Mouse (Mus musculus) neural tube, embryonic 15.5 days (tissue): Measurements from ENCODE around the gene Tecpr2. TPM values are rescaled to one million over a fixed set of nuclear protein-coding genes. Genes with fewer than 3 reads are reported as not detected.

Experiments used
- ATAC-seq: fragments of 200-750 bp; cut with Nextera tagmentation; 2 replicates; pipeline ENCODE4 v1.8.0; 2017; ENCODE audit warnings: mild to moderate bottlenecking, moderate TSS enrichment, moderate library complexity; ENCODE audit not compliant: low FRiP score
- H3K27ac ChIP-seq: fragments of 300-500 bp; sonication (generic); replicated peaks from 2 replicates; pipeline ENCODE4 v1.5.1; 2015; ENCODE audit warnings: mild to moderate bottlenecking, inconsistent platforms
- H3K27me3 ChIP-seq: fragments of 300-500 bp; sonication (generic); replicated peaks from 2 replicates; pipeline ENCODE4 v1.6.1; 2015; ENCODE audit warnings: inconsistent platforms
- H3K36me3 ChIP-seq: fragments of 300-500 bp; sonication (generic); 2 replicates; pipeline ENCODE4 v1.6.1; 2015; ENCODE audit warnings: inconsistent platforms
- H3K4me1 ChIP-seq: fragments of 300-500 bp; sonication (generic); 2 replicates; pipeline ENCODE4 v1.6.1; 2015; ENCODE audit warnings: inconsistent platforms
- H3K4me2 ChIP-seq: fragments of 300-500 bp; sonication (generic); 2 replicates; pipeline ENCODE4 v1.6.1; 2015; ENCODE audit warnings: inconsistent platforms, mild to moderate bottlenecking, moderate library complexity
- H3K4me3 ChIP-seq: fragments of 300-500 bp; sonication (generic); replicated peaks from 2 replicates; pipeline ENCODE4 v1.5.1; 2015; ENCODE audit warnings: mild to moderate bottlenecking, inconsistent platforms
- H3K9ac ChIP-seq: fragments of 300-500 bp; sonication (generic); replicated peaks from 2 replicates; pipeline ENCODE4 v1.6.1; 2015; ENCODE audit warnings: mild to moderate bottlenecking, inconsistent platforms
- H3K9me3 ChIP-seq: fragments of 300-500 bp; sonication (generic); replicated peaks from 2 replicates; pipeline ENCODE4 v1.6.1; 2016; ENCODE audit warnings: inconsistent platforms
- WGBS: fragments of 180-500 bp; shearing (Covaris S2); methylation state at CpG from one replicate; pipeline ENCODE4 v1.1.7; 2015; ENCODE audit warnings: mixed read lengths; 5-methylcytosine and 5-hydroxymethylcytosine counted together
- polyA plus RNA-seq: library from polyadenylated mRNA; unstranded; fragments of >200 nt; fragmentation: Nextera tagmentation; extraction: Ambion mirVana; gene quantifications from 2 replicates; pipeline ENCODE4 v1.2.1, GENCODE M21; 2015

Gene Tecpr2
- polyA plus RNA-seq, 1 experiment from 2014 or later = 6.2 TPM

GRCm38 (mm10) chr12:111019086-111019485 is 130.0 kb downstream of the Tecpr2 start:
- H3K27me3 ChIP-seq = no peaks in the 10 kb centered on the region
- H3K4me1 ChIP-seq = no peaks in the 10 kb centered on the region
- H3K9ac ChIP-seq = no peak overlapping the region
- H3K4me2 ChIP-seq = no peak overlapping the region
- no peaks in the 10 kb centered on the region for H3K36me3 ChIP-seq
- no peak for ATAC-seq
- H3K4me3 ChIP-seq = no peak overlapping the region
- H3K27ac ChIP-seq = no peak overlapping the region
- 99% methylated on average over 2 of the region's 2 CpGs for WGBS
- no peaks in the 10 kb centered on the region for H3K9me3 ChIP-seq

GRCm38 (mm10) chr12:111021138-111021537 is 132.1 kb downstream of the Tecpr2 start:
- Histone ChIP-seq H3K27ac (no peak overlapping the region), H3K4me2 (no peak overlapping the region), H3K9me3 (no peaks in the 10 kb centered on the region), H3K4me1 (no peaks in the 10 kb centered on the region), H3K36me3 (no peaks in the 10 kb centered on the region), H3K4me3 (no peak overlapping the region), H3K9ac (no peak overlapping the region), H3K27me3 (no peaks in the 10 kb centered on the region)
- no peak for ATAC-seq
- WGBS = 38% methylated on average over 1 of the region's 1 CpGs

- Histone ChIP-seq H3K4me1 (no peaks in the 10 kb centered on the region), H3K9me3 (no peaks in the 10 kb centered on the region), H3K36me3 (no peaks in the 10 kb centered on the region), H3K27ac (no peak overlapping the region), H3K9ac (no peak overlapping the region), H3K27me3 (no peaks in the 10 kb centered on the region), H3K4me2 (no peak overlapping the region), H3K4me3 (no peak overlapping the region)
- no peak for ATAC-seq
- 70% methylated on average over 3 of the region's 3 CpGs for WGBS
These were observed 132.5 kb downstream of the Tecpr2 start for GRCm38 (mm10) chr12:111021577-111021976.

Other genes with a start within 250 kb of the Tecpr2 start
- 0.17 TPM in 1 of 2 replicates, not detected in the other for gene 1700001K19Rik, start 206.6 kb upstream of the Tecpr2 start, polyA plus RNA-seq
- gene Hsp90aa1, start 186.5 kb upstream of the Tecpr2 start, polyA plus RNA-seq = 1,438 and 1,488 TPM in 2 replicates
- 23.2 and 24.2 TPM in 2 replicates for gene Wdr20, start 151.3 kb upstream of the Tecpr2 start, polyA plus RNA-seq
- 10.8 and 12.3 TPM in 2 replicates for gene Mok, start 48.3 kb upstream of the Tecpr2 start, polyA plus RNA-seq
- gene Zfp839, start 39.0 kb upstream of the Tecpr2 start, polyA plus RNA-seq = 5.0 and 5.1 TPM in 2 replicates
- gene Cinp, start 119 bp upstream of the Tecpr2 start, polyA plus RNA-seq = 87.6 and 88.5 TPM in 2 replicates
- gene Ankrd9, start 89.8 kb downstream of the Tecpr2 start, polyA plus RNA-seq = 10.5 and 12.6 TPM in 2 replicates
- 4.5 and 6.0 TPM in 2 replicates for gene Rcor1, start 150.1 kb downstream of the Tecpr2 start, polyA plus RNA-seq